Mouse (Mus musculus): ENCODE data around the gene Mrpl14. TPM values are rescaled to one million over a fixed set of nuclear protein-coding genes. Genes with fewer than 3 reads are reported as not detected.

Mrpl14 gene
- polyA plus RNA-seq, 1 experiment: 39.0 TPM

GRCm38 (mm10) chr17:45711525-45711924, 25.4 kb downstream of the Mrpl14 start:
- no peak for TF ChIP-seq POLR2A (IDR thresholded peaks at IDR 0.05; ENCODE audit: low read depth, low read length)
- no peak for TF ChIP-seq CTCF (IDR thresholded peaks at IDR 0.05; ENCODE audit: borderline replicate concordance, insufficient read depth, low read length)
- Histone ChIP-seq H3K27ac (ENCODE audit: insufficient read depth, low read length) (no peak overlapping the region), H3K4me3 (ENCODE audit: insufficient read depth, low read length) (no peak overlapping the region), H3K4me1 (ENCODE audit: control insufficient read depth, insufficient read depth, low read length) (no peaks in the 10 kb centered on the region)

- Histone ChIP-seq H3K4me1 (ENCODE audit: control insufficient read depth, insufficient read depth, low read length) (no peaks in the 10 kb centered on the region), H3K27ac (ENCODE audit: insufficient read depth, low read length) (no peak overlapping the region), H3K4me3 (ENCODE audit: insufficient read depth, low read length) (no peak overlapping the region)
- TF ChIP-seq CTCF (IDR thresholded peaks at IDR 0.05; ENCODE audit: borderline replicate concordance, insufficient read depth, low read length) (peak; percentile 91), POLR2A (IDR thresholded peaks at IDR 0.05; ENCODE audit: low read depth, low read length) (no peak)
Measured at GRCm38 (mm10) chr17:45718323-45718722, 32.2 kb downstream of the Mrpl14 start.

DNA sequence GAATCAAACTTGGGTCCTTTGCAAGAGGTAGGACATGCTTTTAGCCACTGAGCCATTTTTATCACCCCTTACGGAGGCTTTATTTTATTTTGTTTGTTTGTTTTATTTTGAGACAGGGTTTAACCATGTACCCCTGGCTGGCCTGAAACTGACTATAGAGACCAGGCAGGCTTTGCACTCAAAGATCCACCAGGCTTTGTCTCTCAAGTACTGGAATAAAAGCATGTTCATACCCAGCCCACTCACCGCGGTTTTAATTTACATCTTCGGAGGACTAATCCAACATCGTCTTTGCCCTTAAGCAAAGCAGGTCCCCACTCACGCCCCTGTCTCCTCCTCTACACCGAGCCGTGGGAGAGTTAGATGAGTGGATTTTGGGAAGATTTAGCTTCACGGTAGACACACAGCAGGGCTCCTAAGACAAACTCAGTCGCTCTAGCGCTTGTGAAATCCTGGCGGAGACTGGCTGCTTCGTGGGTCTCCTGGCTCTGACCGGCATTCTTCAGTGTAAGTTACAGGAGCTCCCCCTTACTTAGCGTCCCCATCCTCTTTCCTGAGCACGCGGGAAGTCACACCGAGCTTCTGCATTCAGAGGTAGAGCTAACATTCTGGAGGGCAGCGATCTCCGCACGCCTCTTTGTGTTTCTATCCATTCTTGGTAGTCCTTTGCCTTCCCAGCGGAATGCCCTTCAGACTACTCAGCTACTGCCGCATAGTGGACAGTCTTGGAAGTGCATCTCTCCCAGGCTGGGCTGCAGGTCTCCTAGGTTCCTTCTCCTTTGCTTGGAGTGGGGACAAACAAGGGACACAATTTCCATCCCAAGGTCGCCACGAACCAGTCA, 37.8 kb downstream of the Mrpl14 start:
- TF ChIP-seq CTCF (IDR thresholded peaks at IDR 0.05; ENCODE audit: borderline replicate concordance, insufficient read depth, low read length): peak; percentile 84; the same call in 1 of the 2 replicates
- no peak for TF ChIP-seq POLR2A (IDR thresholded peaks at IDR 0.05; ENCODE audit: low read depth, low read length)

DNA sequence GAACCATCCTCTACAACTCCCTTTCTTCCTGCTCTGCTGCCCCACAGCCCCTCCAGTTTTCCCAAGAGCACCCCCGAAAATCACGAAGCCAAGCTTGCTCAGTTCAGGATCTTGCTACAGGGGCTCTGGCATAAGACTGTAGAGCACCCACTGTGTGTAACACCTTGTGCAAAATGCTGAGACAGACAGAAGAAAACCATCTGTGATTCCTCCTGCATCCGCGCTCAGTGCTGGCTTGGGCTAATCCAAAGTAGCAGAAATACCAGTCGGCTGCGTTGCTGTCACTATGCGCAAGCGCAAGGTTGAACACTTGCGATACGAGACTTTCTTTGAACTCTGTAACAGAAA, 38.4 kb downstream of the Mrpl14 start:
- TF ChIP-seq CTCF (IDR thresholded peaks at IDR 0.05; ENCODE audit: borderline replicate concordance, insufficient read depth, low read length): no peak
- TF ChIP-seq POLR2A (IDR thresholded peaks at IDR 0.05; ENCODE audit: low read depth, low read length): no peak
- no peak overlapping the region for H3K27ac ChIP-seq (ENCODE audit: insufficient read depth, low read length)
- H3K4me1 ChIP-seq (ENCODE audit: control insufficient read depth, insufficient read depth, low read length): no peaks in the 10 kb centered on the region
- H3K4me3 ChIP-seq (ENCODE audit: insufficient read depth, low read length): no peak overlapping the region

More for the DNA sequence above, 37.8 kb downstream of the Mrpl14 start:
- Histone ChIP-seq H3K4me1 (ENCODE audit: control insufficient read depth, insufficient read depth, low read length) (no peaks in the 10 kb centered on the region), H3K27ac (ENCODE audit: insufficient read depth, low read length) (no peak overlapping the region), H3K4me3 (ENCODE audit: insufficient read depth, low read length) (peak overlapping the region; percentile 36)

DNA sequence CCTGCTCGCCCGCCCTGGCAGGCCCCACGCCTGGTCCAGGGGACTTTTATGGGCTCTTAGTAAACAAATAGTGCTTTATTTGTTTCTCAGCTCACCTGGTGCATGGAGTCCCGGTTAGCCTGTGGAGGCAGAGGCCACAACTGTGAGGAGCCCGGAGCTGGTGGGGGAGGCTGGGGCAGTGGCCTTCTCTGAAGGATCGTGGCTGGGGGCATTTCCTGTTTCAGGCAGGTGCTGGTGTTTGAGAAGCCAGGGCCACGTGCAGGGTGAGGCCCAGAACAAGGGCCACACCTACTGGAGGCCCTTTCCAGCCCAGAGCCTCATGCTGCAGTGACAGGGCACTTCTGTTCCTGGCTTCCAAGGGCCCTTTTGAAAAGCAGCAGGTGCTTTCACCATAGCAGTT, 40.1 kb downstream of the Mrpl14 start:
- no peak overlapping the region for H3K4me3 ChIP-seq (ENCODE audit: insufficient read depth, low read length)
- TF ChIP-seq POLR2A (IDR thresholded peaks at IDR 0.05; ENCODE audit: low read depth, low read length) (no peak), CTCF (IDR thresholded peaks at IDR 0.05; ENCODE audit: borderline replicate concordance, insufficient read depth, low read length) (no peak)
- H3K27ac ChIP-seq (ENCODE audit: insufficient read depth, low read length): no peak overlapping the region
- no peaks in the 10 kb centered on the region for H3K4me1 ChIP-seq (ENCODE audit: control insufficient read depth, insufficient read depth, low read length)

DNA sequence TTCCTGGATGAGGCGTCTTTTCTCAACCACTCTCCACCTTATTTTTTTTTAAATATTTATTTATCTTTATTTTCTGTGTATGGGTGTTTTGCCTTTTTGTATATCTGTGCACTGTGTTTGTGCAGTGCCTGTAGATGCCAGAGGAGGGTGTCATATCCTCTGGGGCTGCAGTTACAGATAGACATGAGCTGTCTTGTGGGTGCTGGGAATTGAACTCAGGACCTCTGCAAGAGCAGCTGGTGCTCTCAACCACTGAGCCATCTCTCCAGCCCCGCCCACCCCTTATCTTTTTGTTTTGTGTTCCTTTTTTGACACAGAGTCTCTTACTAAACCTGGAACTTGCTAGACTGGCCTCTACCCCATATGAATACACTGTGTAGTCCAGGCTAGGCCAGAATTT, 41.4 kb downstream of the Mrpl14 start:
- no peak overlapping the region for H3K27ac ChIP-seq (ENCODE audit: insufficient read depth, low read length)
- no peak overlapping the region for H3K4me3 ChIP-seq (ENCODE audit: insufficient read depth, low read length)
- H3K4me1 ChIP-seq (ENCODE audit: control insufficient read depth, insufficient read depth, low read length): no peaks in the 10 kb centered on the region
- no peak for TF ChIP-seq CTCF (IDR thresholded peaks at IDR 0.05; ENCODE audit: borderline replicate concordance, insufficient read depth, low read length)

DNA sequence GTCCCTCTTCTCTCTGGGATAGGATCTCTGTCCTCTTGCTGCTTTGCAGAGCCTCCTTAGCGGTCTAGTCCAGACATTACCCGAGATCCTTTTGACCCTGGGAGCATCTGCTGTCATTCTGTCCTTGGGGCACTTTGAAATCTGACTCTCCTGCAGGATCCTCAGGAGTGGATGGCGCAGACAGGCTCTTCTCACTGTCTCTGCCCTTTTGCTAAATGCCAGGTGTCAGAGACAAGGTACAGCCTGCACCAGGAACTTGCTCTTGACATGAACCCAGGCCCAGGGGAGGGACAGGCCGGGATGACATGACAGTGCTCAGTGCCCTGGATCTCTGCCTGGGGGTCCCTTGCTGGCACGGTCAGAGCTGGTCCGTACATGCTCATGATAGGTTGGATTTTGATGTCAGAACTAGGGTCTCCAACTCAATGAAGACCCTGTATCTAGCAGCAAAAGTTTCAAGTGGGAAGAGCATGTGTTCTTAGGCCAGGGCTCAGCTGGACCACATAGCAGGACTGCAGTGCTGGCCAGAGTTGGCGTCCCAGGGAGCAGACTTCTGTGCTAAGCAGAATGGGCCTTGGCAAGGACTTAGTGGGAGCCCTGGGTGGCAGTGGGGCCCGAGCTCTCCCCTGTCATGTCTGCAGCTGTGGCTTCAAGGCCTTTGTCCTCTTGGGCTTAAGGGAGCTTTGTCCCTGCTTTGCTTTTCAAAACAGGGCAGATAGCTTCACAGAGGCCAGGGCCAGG, 42.0 kb downstream of the Mrpl14 start:
- H3K4me3 ChIP-seq (ENCODE audit: insufficient read depth, low read length): no peak overlapping the region
- TF ChIP-seq CTCF (IDR thresholded peaks at IDR 0.05; ENCODE audit: borderline replicate concordance, insufficient read depth, low read length) (no peak), POLR2A (IDR thresholded peaks at IDR 0.05; ENCODE audit: low read depth, low read length) (no peak)
- H3K4me1 ChIP-seq (ENCODE audit: control insufficient read depth, insufficient read depth, low read length): no peaks in the 10 kb centered on the region
- H3K27ac ChIP-seq (ENCODE audit: insufficient read depth, low read length): no peak overlapping the region

DNA sequence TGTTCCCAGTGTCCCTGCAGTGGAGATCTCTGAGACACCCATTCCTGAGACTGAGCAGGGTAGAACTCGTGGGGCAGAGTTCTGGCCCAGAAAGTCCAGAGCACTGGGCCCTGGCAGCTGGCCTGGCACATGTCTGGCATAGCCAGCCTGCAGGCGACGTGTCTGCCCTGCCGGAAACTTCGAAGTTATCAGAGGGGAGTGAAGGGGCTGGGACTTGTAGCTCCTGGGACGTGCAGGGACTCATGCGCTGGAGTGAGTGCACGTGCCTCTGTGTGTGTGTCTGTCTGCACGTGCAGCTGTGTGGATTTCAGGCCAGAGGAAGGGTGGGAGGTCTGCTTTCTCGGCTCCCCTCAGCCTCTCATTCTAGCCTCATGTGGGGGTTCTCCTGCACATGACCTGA, 43.3 kb downstream of the Mrpl14 start:
- Histone ChIP-seq H3K27ac (ENCODE audit: insufficient read depth, low read length) (no peak overlapping the region), H3K4me3 (ENCODE audit: insufficient read depth, low read length) (no peak overlapping the region), H3K4me1 (ENCODE audit: control insufficient read depth, insufficient read depth, low read length) (no peaks in the 10 kb centered on the region)
- TF ChIP-seq CTCF (IDR thresholded peaks at IDR 0.05; ENCODE audit: borderline replicate concordance, insufficient read depth, low read length): no peak
- TF ChIP-seq POLR2A (IDR thresholded peaks at IDR 0.05; ENCODE audit: low read depth, low read length): no peak

GRCm38 (mm10) chr17:45730696-45731095, 44.6 kb downstream of the Mrpl14 start:
- Histone ChIP-seq H3K4me1 (ENCODE audit: control insufficient read depth, insufficient read depth, low read length) (0 out of 2 replicates have a peak, but pooled peaks cover 3% of the 10 kb centered on the region), H3K27ac (ENCODE audit: insufficient read depth, low read length) (no peak overlapping the region), H3K4me3 (ENCODE audit: insufficient read depth, low read length) (no peak overlapping the region)
- TF ChIP-seq CTCF (IDR thresholded peaks at IDR 0.05; ENCODE audit: borderline replicate concordance, insufficient read depth, low read length): no peak
- TF ChIP-seq POLR2A (IDR thresholded peaks at IDR 0.05; ENCODE audit: low read depth, low read length): no peak
